Mouse (Mus musculus): ENCODE data around the gene N4bp2. TPM values are rescaled to one million over a fixed set of nuclear protein-coding genes. Genes with fewer than 3 reads are reported as not detected.

N4bp2 gene
- polyA plus RNA-seq, 1 experiment, result 2.5 TPM

GRCm38 (mm10) chr5:65860281-65861000 lies 97.1 kb downstream of the N4bp2 start:
- Histone ChIP-seq H3K4me3 (ENCODE audit: insufficient read depth, low read depth, low read length) (no peak overlapping the region), H3K4me1 (ENCODE audit: control insufficient read depth, insufficient read depth, insufficient read length, low read length) (no peaks in the 10 kb centered on the region), H3K27ac (replicated peaks; ENCODE audit: low read depth, low read length) (no peak overlapping the region)

DNA sequence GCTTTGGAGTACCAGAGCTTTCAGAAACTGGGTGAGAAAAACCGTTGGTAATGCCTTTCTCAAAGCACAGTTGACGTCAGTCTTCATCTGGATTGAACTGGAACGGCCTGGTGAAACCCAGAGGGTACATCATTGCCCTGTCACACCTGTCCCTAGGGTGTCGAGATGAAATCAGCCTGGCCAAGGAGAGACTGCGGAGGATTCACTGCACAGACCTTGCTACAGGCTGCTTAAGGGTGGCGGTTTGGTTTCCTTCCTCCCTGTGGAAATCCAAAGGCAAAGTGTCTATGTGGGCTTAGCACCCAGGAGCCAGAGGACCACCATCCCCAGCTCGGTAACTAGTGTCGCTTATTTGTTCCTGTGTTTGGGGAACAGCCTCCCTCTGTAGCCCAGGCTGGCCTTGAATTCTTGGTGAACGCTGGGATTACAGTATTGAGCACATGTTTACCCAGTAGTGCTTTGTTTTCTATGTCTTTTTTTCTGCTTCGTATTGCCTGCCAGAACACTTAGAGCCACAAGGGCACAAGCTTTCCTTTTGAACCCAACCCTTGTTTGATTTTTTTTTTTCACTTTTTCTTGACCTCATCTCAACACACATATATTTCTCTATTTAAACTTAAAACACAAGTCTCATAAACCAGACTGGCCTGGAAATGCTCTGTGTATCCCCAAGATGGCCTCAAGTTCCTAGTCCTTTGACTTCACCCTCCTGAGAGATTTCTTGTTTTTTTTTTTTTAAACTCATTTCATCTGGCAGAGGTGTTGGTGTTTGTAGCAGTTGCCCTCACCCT lies 98.0 kb downstream of the N4bp2 start, which contains the start of gene Rhoh:
Gene Rhoh (plus strand): TSS at position 60 of the 791 bp plus-strand sequence.
- Histone ChIP-seq H3K27ac (replicated peaks; ENCODE audit: low read depth, low read length) (no peak within 1 kb of the TSS), H3K4me1 (ENCODE audit: control insufficient read depth, insufficient read depth, insufficient read length, low read length) (no peaks in the 10 kb centered on the region), H3K4me3 (ENCODE audit: insufficient read depth, low read depth, low read length) (no peak within 1 kb of the TSS)

DNA sequence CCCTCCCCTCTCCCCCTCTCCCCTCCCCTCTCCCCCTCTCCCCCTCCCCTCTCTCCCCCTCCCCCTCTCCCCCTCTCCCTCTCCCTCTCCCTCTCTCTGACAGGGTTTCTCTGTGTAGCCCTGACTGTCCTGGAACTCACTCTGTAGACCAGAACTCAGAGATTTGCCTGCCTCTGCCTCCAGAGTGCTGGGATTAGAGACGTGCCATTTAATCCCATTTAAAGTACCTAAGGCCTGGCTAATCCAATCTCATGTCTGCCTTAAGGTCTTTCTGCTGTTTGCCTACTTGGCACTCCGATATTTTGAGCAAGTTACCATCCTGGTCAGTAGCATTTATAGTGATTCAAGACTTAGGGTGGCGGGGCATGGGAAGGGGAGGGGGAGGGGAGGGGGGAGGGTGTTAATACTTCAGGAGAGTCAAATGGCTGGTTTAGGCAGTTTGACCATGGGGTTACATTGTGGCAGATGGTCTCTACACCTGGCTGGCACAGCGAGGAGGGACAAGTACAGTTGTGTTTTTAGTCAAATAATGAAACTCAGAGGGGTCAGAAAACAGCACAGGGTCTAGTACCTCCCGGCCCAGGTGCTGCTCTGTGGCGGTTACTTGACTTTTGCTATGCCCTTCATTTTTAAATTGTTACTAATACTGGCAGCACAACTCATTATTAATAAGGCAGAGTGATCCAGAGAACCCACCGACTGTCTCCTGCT lies 99.1 kb downstream of the N4bp2 start:
- Histone ChIP-seq H3K27ac (replicated peaks; ENCODE audit: low read depth, low read length) (no peak overlapping the region), H3K4me3 (ENCODE audit: insufficient read depth, low read depth, low read length) (no peak overlapping the region), H3K4me1 (ENCODE audit: control insufficient read depth, insufficient read depth, insufficient read length, low read length) (no peaks in the 10 kb centered on the region)

- H3K4me1 ChIP-seq (ENCODE audit: control insufficient read depth, insufficient read depth, insufficient read length, low read length), result no peaks in the 10 kb centered on the region
- peak overlapping the region; percentile 40 for H3K4me3 ChIP-seq (ENCODE audit: insufficient read depth, low read depth, low read length)
- peak overlapping the region; percentile 28; the same call in 1 of the 2 replicates for H3K27ac ChIP-seq (replicated peaks; ENCODE audit: low read depth, low read length)
These were observed 100.0 kb downstream of the N4bp2 start for GRCm38 (mm10) chr5:65863349-65863749.

GRCm38 (mm10) chr5:65864486-65864885 lies 101.2 kb downstream of the N4bp2 start:
- H3K27ac ChIP-seq (replicated peaks; ENCODE audit: low read depth, low read length), result no peak overlapping the region
- H3K4me1 ChIP-seq (ENCODE audit: control insufficient read depth, insufficient read depth, insufficient read length, low read length), result no peaks in the 10 kb centered on the region
- peak overlapping the region; percentile 35; the same call in 1 of the 2 replicates for H3K4me3 ChIP-seq (ENCODE audit: insufficient read depth, low read depth, low read length)

DNA sequence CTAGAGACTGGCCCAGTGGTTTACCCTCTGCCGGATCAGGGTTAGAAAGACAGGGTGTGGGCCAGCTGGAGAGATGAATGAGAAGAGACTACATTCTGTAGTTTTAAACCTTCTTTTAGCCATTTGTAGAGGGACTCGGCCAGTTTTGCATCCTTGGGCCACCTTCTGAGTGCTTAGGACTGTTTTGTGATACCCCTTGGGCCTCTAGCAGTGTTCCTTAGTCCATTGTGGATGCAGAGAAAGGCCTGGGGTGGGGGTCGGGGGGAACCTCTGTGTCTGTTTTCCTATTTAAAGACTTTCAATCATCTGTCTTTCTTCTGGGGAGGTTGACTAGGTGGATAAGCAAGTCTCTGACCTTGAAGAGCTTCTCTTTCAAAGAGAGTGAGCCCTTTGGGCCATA lies 101.6 kb downstream of the N4bp2 start:
- Histone ChIP-seq H3K4me1 (ENCODE audit: control insufficient read depth, insufficient read depth, insufficient read length, low read length) (no peaks in the 10 kb centered on the region), H3K27ac (replicated peaks; ENCODE audit: low read depth, low read length) (no peak overlapping the region), H3K4me3 (ENCODE audit: insufficient read depth, low read depth, low read length) (peak overlapping the region; percentile 35; the same call in 1 of the 2 replicates)

GRCm38 (mm10) chr5:65866591-65866990 lies 103.3 kb downstream of the N4bp2 start:
- no peaks in the 10 kb centered on the region for H3K4me1 ChIP-seq (ENCODE audit: control insufficient read depth, insufficient read depth, insufficient read length, low read length)
- no peak overlapping the region for H3K4me3 ChIP-seq (ENCODE audit: insufficient read depth, low read depth, low read length)
- H3K27ac ChIP-seq (replicated peaks; ENCODE audit: low read depth, low read length), result no peak overlapping the region; the same call in 1 of the 2 replicates

- Histone ChIP-seq H3K4me3 (ENCODE audit: insufficient read depth, low read depth, low read length) (no peak overlapping the region), H3K4me1 (ENCODE audit: control insufficient read depth, insufficient read depth, insufficient read length, low read length) (no peaks in the 10 kb centered on the region), H3K27ac (replicated peaks; ENCODE audit: low read depth, low read length) (no peak overlapping the region)
These were observed 104.2 kb downstream of the N4bp2 start for GRCm38 (mm10) chr5:65867380-65868116.

GRCm38 (mm10) chr5:65868419-65868818 lies 105.1 kb downstream of the N4bp2 start:
- Histone ChIP-seq H3K4me3 (ENCODE audit: insufficient read depth, low read depth, low read length) (no peak overlapping the region), H3K27ac (replicated peaks; ENCODE audit: low read depth, low read length) (no peak overlapping the region), H3K4me1 (ENCODE audit: control insufficient read depth, insufficient read depth, insufficient read length, low read length) (no peaks in the 10 kb centered on the region)

DNA sequence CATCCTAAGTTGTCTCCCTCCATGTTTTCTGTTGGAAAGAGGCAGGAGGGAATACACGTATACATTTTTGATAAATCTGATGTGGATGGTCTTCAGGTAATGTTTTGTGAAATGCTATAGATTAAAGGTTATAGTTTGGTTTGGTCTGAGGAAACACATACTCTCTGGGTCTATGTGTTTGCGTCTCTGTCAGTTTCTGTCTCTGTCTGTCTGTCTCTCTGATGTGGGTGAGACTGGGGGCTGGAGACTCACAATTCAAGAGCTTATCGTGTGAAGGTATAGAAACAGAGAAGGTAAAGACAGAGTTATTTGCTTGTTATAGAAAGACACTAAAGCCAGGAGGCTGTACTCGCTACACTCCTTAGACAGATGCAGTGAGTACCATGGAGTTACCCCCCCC lies 106.3 kb downstream of the N4bp2 start:
- Histone ChIP-seq H3K4me1 (ENCODE audit: control insufficient read depth, insufficient read depth, insufficient read length, low read length) (no peaks in the 10 kb centered on the region), H3K27ac (replicated peaks; ENCODE audit: low read depth, low read length) (no peak overlapping the region), H3K4me3 (ENCODE audit: insufficient read depth, low read depth, low read length) (no peak overlapping the region)

GRCm38 (mm10) chr5:65871276-65871875 lies 108.1 kb downstream of the N4bp2 start:
- Histone ChIP-seq H3K27ac (replicated peaks; ENCODE audit: low read depth, low read length) (no peak overlapping the region), H3K4me3 (ENCODE audit: insufficient read depth, low read depth, low read length) (no peak overlapping the region), H3K4me1 (ENCODE audit: control insufficient read depth, insufficient read depth, insufficient read length, low read length) (no peaks in the 10 kb centered on the region)

DNA sequence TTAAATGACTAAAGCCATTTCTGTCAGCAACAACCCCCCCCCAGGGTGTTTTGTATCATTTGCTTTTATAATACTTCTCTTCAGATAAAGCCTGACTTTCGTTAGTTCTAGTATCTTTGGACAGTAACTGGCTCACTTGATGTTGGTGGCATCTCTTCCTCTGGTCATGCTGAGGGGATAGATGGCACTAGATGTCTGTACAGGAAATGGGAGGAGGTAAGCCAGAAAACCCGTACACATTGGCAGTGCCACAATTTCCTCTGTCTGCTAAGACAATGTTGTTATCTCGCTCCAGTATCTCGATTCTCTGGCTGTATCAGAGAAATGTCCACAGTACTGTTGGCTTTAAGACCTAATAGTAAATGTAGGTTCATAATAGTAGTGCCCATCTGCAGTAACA lies 109.9 kb downstream of the N4bp2 start:
- Histone ChIP-seq H3K27ac (replicated peaks; ENCODE audit: low read depth, low read length) (no peak overlapping the region), H3K4me3 (ENCODE audit: insufficient read depth, low read depth, low read length) (no peak overlapping the region), H3K4me1 (ENCODE audit: control insufficient read depth, insufficient read depth, insufficient read length, low read length) (no peaks in the 10 kb centered on the region)

- H3K27ac ChIP-seq (replicated peaks; ENCODE audit: low read depth, low read length), result no peak overlapping the region
- H3K4me3 ChIP-seq (ENCODE audit: insufficient read depth, low read depth, low read length), result no peak overlapping the region
- H3K4me1 ChIP-seq (ENCODE audit: control insufficient read depth, insufficient read depth, insufficient read length, low read length), result no peaks in the 10 kb centered on the region
These were observed 111.9 kb downstream of the N4bp2 start for GRCm38 (mm10) chr5:65875269-65875668.

GRCm38 (mm10) chr5:65878367-65878766 lies 115.0 kb downstream of the N4bp2 start:
- Histone ChIP-seq H3K27ac (replicated peaks; ENCODE audit: low read depth, low read length) (no peak overlapping the region), H3K4me1 (ENCODE audit: control insufficient read depth, insufficient read depth, insufficient read length, low read length) (no peaks in the 10 kb centered on the region), H3K4me3 (ENCODE audit: insufficient read depth, low read depth, low read length) (no peak overlapping the region)

Data from brown adipose tissue, adult 24 weeks (tissue).